Mouse (Mus musculus) ES-E14 (cell line): ENCODE data around the gene Nfic. TPM values are rescaled to one million over a fixed set of nuclear protein-coding genes. Genes with fewer than 3 reads are reported as not detected.

Experiments used
- DNase-seq: peaks from one replicate; pipeline ENCODE4 v3.0.0-alpha.2; 2013; ENCODE audit warnings: low read depth, low spot score
- H3K27ac ChIP-seq: 2 replicates; pipeline ENCODE4 v1.5.1; 2012; ENCODE audit warnings: low read depth, mild to moderate bottlenecking, low read length, moderate library complexity, mixed read lengths; ENCODE audit not compliant: poor library complexity, insufficient read depth, severe bottlenecking
- H3K36me3 ChIP-seq: 2 replicates; pipeline ENCODE4 v1.6.1; 2012; ENCODE audit warnings: mild to moderate bottlenecking, low read length, moderate library complexity, mixed read lengths; ENCODE audit not compliant: control insufficient read depth, poor library complexity, insufficient read depth, severe bottlenecking
- H3K4me1 ChIP-seq, 2 experiments: fragments of 150-350 bp in 1 of 2; sonication (generic) in 1 of 2; 2 replicates each; pipeline ENCODE4 v1.6.1; 2012; ENCODE audit warnings: low read length in 2 of 2, mild to moderate bottlenecking in 1 of 2, mixed read lengths in 1 of 2; ENCODE audit not compliant: control insufficient read depth in 2 of 2, insufficient read depth in 2 of 2, poor library complexity in 1 of 2
- H3K4me3 ChIP-seq, 2 experiments: fragments of 150-350 bp in 1 of 2; sonication (generic) in 1 of 2; 2 replicates each; pipeline ENCODE4 v1.5.1; 2012; ENCODE audit warnings: low read length in 2 of 2, low read depth in 1 of 2, mild to moderate bottlenecking in 1 of 2, mixed read lengths in 1 of 2; ENCODE audit not compliant: insufficient read depth in 1 of 2, poor library complexity in 1 of 2, severe bottlenecking in 1 of 2
- H3K9ac ChIP-seq: 2 replicates; pipeline ENCODE4 v1.6.1; 2012; ENCODE audit warnings: low read depth, mild to moderate bottlenecking, low read length, mixed read lengths; ENCODE audit not compliant: poor library complexity, insufficient read depth, severe bottlenecking
- H3K9me3 ChIP-seq: fragments of 150-350 bp; sonication (generic); 2 replicates; pipeline ENCODE4 v1.6.1; 2012; ENCODE audit warnings: low read depth, mild to moderate bottlenecking, low read length; ENCODE audit not compliant: control insufficient read depth, insufficient read depth
- CHD2 ChIP-seq: IDR thresholded peaks from 2 replicates; pipeline ENCODE4 v1.6.1; 2014; ENCODE audit warnings: mild to moderate bottlenecking, low read depth, low read length, inconsistent platforms
- HCFC1 ChIP-seq: IDR thresholded peaks from 2 replicates; pipeline ENCODE4 v1.6.1; 2012; ENCODE audit warnings: low read length, inconsistent platforms, borderline replicate concordance; ENCODE audit not compliant: insufficient read depth
- MAFK ChIP-seq: IDR thresholded peaks from 2 replicates; pipeline ENCODE4 v1.6.1; 2014; ENCODE audit warnings: mild to moderate bottlenecking, low read depth, low read length, inconsistent platforms; ENCODE audit not compliant: insufficient read depth
- ZC3H11A ChIP-seq: IDR thresholded peaks from 2 replicates; pipeline ENCODE4 v1.6.1; 2012; ENCODE audit warnings: low read depth, mild to moderate bottlenecking, inconsistent platforms, low read length, borderline replicate concordance
- ZNF384 ChIP-seq: IDR thresholded peaks from 2 replicates; pipeline ENCODE4 v1.6.1; 2012; ENCODE audit warnings: low read depth, low read length, inconsistent platforms
- in situ Hi-C, 2 experiments: fragments of 600-800 bp; cut with MboI; formaldehyde crosslinking; loops; one replicate each; pipeline ENCODE4 v1.15.1; 2025; ENCODE audit warnings: low sequenced_read_pairs in 2 of 2, inconsistent platforms in 1 of 2; ENCODE audit not compliant: unreplicated experiment in 2 of 2
- total RNA-seq: library from RNA; depleted of rRNA; stranded (reverse); fragments of 300-350 nt; gene quantifications from 2 replicates; pipeline ENCODE4 v1.2.3, GENCODE M21; 2012

The Nfic gene
- total RNA-seq, 1 experiment, result 4.9 TPM

GRCm38 (mm10) chr10:81427804-81428506, 27.5 kb downstream of the Nfic start:
- in situ Hi-C loops, result no loop called here
- Histone ChIP-seq H3K9me3 (no peaks in the 10 kb centered on the region), H3K27ac (no peak overlapping the region), H3K4me3 (no peak overlapping the region), H3K4me1 (peaks cover 4 to 33% of the 10 kb centered on the region in 2 experiments; a peak in 3 of 4 replicates), H3K36me3 (no peaks in the 10 kb centered on the region), H3K9ac (no peak overlapping the region)
- DNase-seq, result no peak
- TF ChIP-seq ZC3H11A (no peak), MAFK (no peak), CHD2 (no peak), ZNF384 (no peak), HCFC1 (no peak)

- in situ Hi-C loops, result no loop called here
- Histone ChIP-seq H3K9me3 (no peaks in the 10 kb centered on the region), H3K27ac (no peak overlapping the region), H3K4me3 (peak overlapping the region in 1 of 2 experiments; percentile 73; a peak in 2 of 4 replicates), H3K9ac (0 out of 2 replicates have a peak overlapping the region, but pooled peaks have one; percentile 58), H3K4me1 (peaks cover 4 to 29% of the 10 kb centered on the region in 2 experiments; a peak in 3 of 4 replicates), H3K36me3 (no peaks in the 10 kb centered on the region)
- DNase-seq, result no peak
- TF ChIP-seq CHD2 (no peak), MAFK (no peak), ZNF384 (no peak), HCFC1 (no peak), ZC3H11A (no peak)
These were observed 28.1 kb downstream of the Nfic start for GRCm38 (mm10) chr10:81427327-81427726.

GRCm38 (mm10) chr10:81426897-81427296, 28.5 kb downstream of the Nfic start:
- Histone ChIP-seq H3K4me3 (peak overlapping the region; percentile 70 to 73), H3K9me3 (no peaks in the 10 kb centered on the region), H3K9ac (peak overlapping the region; percentile 58; the same call in 1 of the 2 replicates), H3K4me1 (peaks cover 4 to 29% of the 10 kb centered on the region in 2 experiments; a peak in 3 of 4 replicates), H3K27ac (no peak overlapping the region), H3K36me3 (no peaks in the 10 kb centered on the region)
- in situ Hi-C loops, result no loop called here
- TF ChIP-seq MAFK (no peak), HCFC1 (no peak), ZNF384 (no peak), CHD2 (no peak), ZC3H11A (no peak)
- DNase-seq, result no peak

GRCm38 (mm10) chr10:81426081-81426671, 29.3 kb downstream of the Nfic start:
- TF ChIP-seq CHD2, result no peak
- no peak overlapping the region for H3K27ac ChIP-seq
- in situ Hi-C loops, result no loop called here
- no peak for DNase-seq
- H3K9me3 ChIP-seq, result no peaks in the 10 kb centered on the region
- peak overlapping the region; percentile 58; the same call in 1 of the 2 replicates for H3K9ac ChIP-seq
- H3K4me1 ChIP-seq, result peaks cover 4 to 26% of the 10 kb centered on the region in 2 experiments; a peak in 3 of 4 replicates
- H3K36me3 ChIP-seq, result no peaks in the 10 kb centered on the region
- H3K4me3 ChIP-seq, result peak overlapping the region; percentile 70 to 73
